Mouse (Mus musculus) neural tube, embryonic 15.5 days (tissue): ENCODE data around the gene Tmpo. TPM values are rescaled to one million over a fixed set of nuclear protein-coding genes. Genes with fewer than 3 reads are reported as not detected.

ENCODE experiments used
- ATAC-seq: fragments of 200-750 bp; cut with Nextera tagmentation; 2 replicates; pipeline ENCODE4 v1.8.0; 2017; ENCODE audit warnings: mild to moderate bottlenecking, moderate TSS enrichment, moderate library complexity; ENCODE audit not compliant: low FRiP score
- H3K27ac ChIP-seq: fragments of 300-500 bp; sonication (generic); replicated peaks from 2 replicates; pipeline ENCODE4 v1.5.1; 2015; ENCODE audit warnings: mild to moderate bottlenecking, inconsistent platforms
- H3K27me3 ChIP-seq: fragments of 300-500 bp; sonication (generic); replicated peaks from 2 replicates; pipeline ENCODE4 v1.6.1; 2015; ENCODE audit warnings: inconsistent platforms
- H3K36me3 ChIP-seq: fragments of 300-500 bp; sonication (generic); 2 replicates; pipeline ENCODE4 v1.6.1; 2015; ENCODE audit warnings: inconsistent platforms
- H3K4me1 ChIP-seq: fragments of 300-500 bp; sonication (generic); 2 replicates; pipeline ENCODE4 v1.6.1; 2015; ENCODE audit warnings: inconsistent platforms
- H3K4me2 ChIP-seq: fragments of 300-500 bp; sonication (generic); 2 replicates; pipeline ENCODE4 v1.6.1; 2015; ENCODE audit warnings: inconsistent platforms, mild to moderate bottlenecking, moderate library complexity
- H3K4me3 ChIP-seq: fragments of 300-500 bp; sonication (generic); replicated peaks from 2 replicates; pipeline ENCODE4 v1.5.1; 2015; ENCODE audit warnings: mild to moderate bottlenecking, inconsistent platforms
- H3K9ac ChIP-seq: fragments of 300-500 bp; sonication (generic); replicated peaks from 2 replicates; pipeline ENCODE4 v1.6.1; 2015; ENCODE audit warnings: mild to moderate bottlenecking, inconsistent platforms
- H3K9me3 ChIP-seq: fragments of 300-500 bp; sonication (generic); replicated peaks from 2 replicates; pipeline ENCODE4 v1.6.1; 2016; ENCODE audit warnings: inconsistent platforms
- WGBS: fragments of 180-500 bp; shearing (Covaris S2); methylation state at CpG from one replicate; pipeline ENCODE4 v1.1.7; 2015; ENCODE audit warnings: mixed read lengths; 5-methylcytosine and 5-hydroxymethylcytosine counted together
- polyA plus RNA-seq: library from polyadenylated mRNA; unstranded; fragments of >200 nt; fragmentation: Nextera tagmentation; extraction: Ambion mirVana; gene quantifications from 2 replicates; pipeline ENCODE4 v1.2.1, GENCODE M21; 2015

Gene Tmpo
- polyA plus RNA-seq, 1 experiment from 2014 or later: 80.0 TPM

GRCm38 (mm10) chr10:91169414-91170065, 11.6 kb downstream of the Tmpo start:
- Histone ChIP-seq H3K9me3 (no peaks in the 10 kb centered on the region), H3K4me2 (peak overlapping the region; percentile 65), H3K27me3 (no peaks in the 10 kb centered on the region), H3K9ac (peak overlapping the region; percentile 98; the same call in 1 of the 2 replicates), H3K27ac (no peak overlapping the region), H3K36me3 (0 out of 2 replicates have a peak, but pooled peaks cover under 1% of the 10 kb centered on the region), H3K4me1 (peaks cover 34% of the 10 kb centered on the region), H3K4me3 (peak overlapping the region; percentile 96)
- 38% methylated on average over 17 of the region's 17 CpGs for WGBS
- no peak for ATAC-seq

- 55% methylated on average over 7 of the region's 7 CpGs for WGBS
- H3K9ac ChIP-seq: no peak overlapping the region
- H3K4me1 ChIP-seq: peaks cover 34% of the 10 kb centered on the region
- no peaks in the 10 kb centered on the region for H3K9me3 ChIP-seq
- no peak for ATAC-seq
- no peak overlapping the region for H3K4me3 ChIP-seq
- H3K27ac ChIP-seq: no peak overlapping the region
- no peaks in the 10 kb centered on the region for H3K27me3 ChIP-seq
- peak overlapping the region; percentile 4 for H3K4me2 ChIP-seq
- H3K36me3 ChIP-seq: peaks cover 17% of the 10 kb centered on the region
Measured at GRCm38 (mm10) chr10:91167352-91167751, 13.8 kb downstream of the Tmpo start.

DNA sequence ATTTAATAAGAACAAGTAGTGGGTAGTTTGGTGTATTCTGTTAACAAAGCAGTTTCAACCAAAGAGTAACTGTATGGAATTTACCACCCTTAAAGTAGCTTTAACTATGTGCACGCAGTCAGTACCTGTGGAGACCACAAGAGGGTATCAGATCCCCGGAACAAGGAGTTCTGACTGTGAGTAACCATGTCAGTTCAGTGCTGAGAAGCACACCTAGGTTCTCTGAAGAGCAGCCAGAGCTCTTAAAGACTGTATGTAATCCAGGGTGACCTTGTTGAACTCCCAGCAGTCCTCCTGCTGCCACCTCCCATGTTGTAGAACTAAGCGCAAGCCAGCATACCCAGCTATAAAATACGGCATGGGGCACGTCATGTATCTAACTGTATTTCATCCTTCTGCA, 14.2 kb downstream of the Tmpo start:
- H3K9ac ChIP-seq: no peak overlapping the region
- 63% methylated on average over 5 of the region's 5 CpGs for WGBS
- no peak overlapping the region for H3K4me3 ChIP-seq
- H3K36me3 ChIP-seq: peaks cover 22% of the 10 kb centered on the region
- H3K27ac ChIP-seq: no peak overlapping the region
- peaks cover 30% of the 10 kb centered on the region for H3K4me1 ChIP-seq
- H3K27me3 ChIP-seq: no peaks in the 10 kb centered on the region
- H3K4me2 ChIP-seq: peak overlapping the region; percentile 4
- H3K9me3 ChIP-seq: no peaks in the 10 kb centered on the region
- no peak for ATAC-seq

DNA sequence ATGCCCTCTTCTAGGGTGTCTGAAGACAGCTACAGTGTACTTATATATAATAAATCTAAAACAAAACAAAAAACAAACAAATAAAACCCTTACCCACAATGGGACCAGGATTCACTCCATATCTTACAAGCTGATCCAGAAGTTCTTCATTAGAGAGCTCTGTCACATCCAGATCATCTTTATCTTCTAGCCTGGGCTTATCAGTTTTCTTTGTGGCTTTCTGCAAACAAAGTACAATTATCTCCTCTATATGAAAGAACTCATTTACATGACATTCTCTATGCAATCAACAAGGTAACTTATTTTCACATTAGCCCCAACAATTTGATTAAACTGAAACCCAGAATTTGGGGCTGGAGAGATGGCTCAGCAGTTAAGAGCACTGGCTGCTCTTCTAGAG, 15.3 kb downstream of the Tmpo start:
- Histone ChIP-seq H3K36me3 (peaks cover 32% of the 10 kb centered on the region), H3K9ac (no peak overlapping the region), H3K4me3 (no peak overlapping the region), H3K27me3 (no peaks in the 10 kb centered on the region), H3K27ac (no peak overlapping the region), H3K9me3 (no peaks in the 10 kb centered on the region), H3K4me2 (no peak overlapping the region), H3K4me1 (peaks cover 30% of the 10 kb centered on the region)
- no peak for ATAC-seq

- H3K27me3 ChIP-seq: no peaks in the 10 kb centered on the region
- WGBS: 69% methylated on average over 3 of the region's 3 CpGs
- no peaks in the 10 kb centered on the region for H3K9me3 ChIP-seq
- H3K36me3 ChIP-seq: peaks cover 41% of the 10 kb centered on the region
- H3K4me3 ChIP-seq: no peak overlapping the region
- peaks cover 25% of the 10 kb centered on the region for H3K4me1 ChIP-seq
- H3K27ac ChIP-seq: no peak overlapping the region
- no peak overlapping the region for H3K9ac ChIP-seq
- ATAC-seq: no peak
- no peak overlapping the region for H3K4me2 ChIP-seq
Measured at GRCm38 (mm10) chr10:91164491-91164890, 16.6 kb downstream of the Tmpo start.

DNA sequence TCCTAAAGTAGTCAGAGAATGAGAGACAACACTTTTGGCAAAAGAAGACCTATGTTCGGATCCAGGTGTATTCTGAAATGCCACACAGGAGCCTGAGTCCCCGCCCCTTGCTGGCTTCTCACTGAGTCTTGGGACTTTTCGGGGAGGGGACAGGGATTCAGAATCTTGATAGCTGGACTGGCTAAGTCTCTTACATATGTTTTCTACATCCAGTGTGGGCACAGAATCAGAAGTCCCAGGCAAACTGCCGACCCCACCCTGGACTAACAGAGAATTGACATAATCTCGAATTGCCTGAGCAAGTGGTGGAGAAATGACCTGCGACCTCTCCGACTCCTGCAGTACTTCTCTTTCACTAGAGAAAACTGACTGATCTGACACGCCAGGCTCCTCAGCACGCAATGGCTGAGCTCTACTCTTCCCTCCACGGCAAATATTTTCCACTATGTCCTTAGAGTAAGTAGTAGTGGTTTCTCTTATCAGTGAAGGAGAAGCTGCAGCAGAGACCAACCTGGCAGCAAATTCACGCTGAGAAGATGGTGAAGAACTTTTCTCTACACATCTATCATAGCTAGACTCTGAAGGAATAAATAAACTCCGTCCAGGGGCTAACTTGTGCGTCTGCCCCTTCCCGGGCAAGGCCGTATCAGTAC, 18.5 kb downstream of the Tmpo start:
- Histone ChIP-seq H3K4me1 (peaks cover 9% of the 10 kb centered on the region; the same call in 1 of the 2 replicates), H3K36me3 (peaks cover 53% of the 10 kb centered on the region), H3K27me3 (no peaks in the 10 kb centered on the region), H3K9ac (no peak overlapping the region), H3K4me3 (no peak overlapping the region), H3K27ac (no peak overlapping the region), H3K9me3 (no peaks in the 10 kb centered on the region), H3K4me2 (no peak overlapping the region)
- no peak for ATAC-seq
- WGBS: 94% methylated on average over 15 of the region's 15 CpGs

GRCm38 (mm10) chr10:91162077-91162476, 19.0 kb downstream of the Tmpo start:
- Histone ChIP-seq H3K27ac (no peak overlapping the region), H3K9me3 (no peaks in the 10 kb centered on the region), H3K4me2 (no peak overlapping the region), H3K4me1 (0 out of 2 replicates have a peak, but pooled peaks cover 5% of the 10 kb centered on the region), H3K9ac (no peak overlapping the region), H3K4me3 (no peak overlapping the region), H3K36me3 (peaks cover 55% of the 10 kb centered on the region), H3K27me3 (no peaks in the 10 kb centered on the region)
- no peak for ATAC-seq
- WGBS: 94% methylated on average over 11 of the region's 11 CpGs

- Histone ChIP-seq H3K4me2 (no peak overlapping the region), H3K4me1 (no peaks in the 10 kb centered on the region), H3K9ac (no peak overlapping the region), H3K4me3 (no peak overlapping the region), H3K36me3 (peaks cover 58% of the 10 kb centered on the region), H3K27ac (no peak overlapping the region), H3K27me3 (no peaks in the 10 kb centered on the region), H3K9me3 (no peaks in the 10 kb centered on the region)
- WGBS: 95% methylated on average over 5 of the region's 5 CpGs
- no peak for ATAC-seq
Measured at GRCm38 (mm10) chr10:91161006-91161405, 20.1 kb downstream of the Tmpo start.

- no peaks in the 10 kb centered on the region for H3K9me3 ChIP-seq
- no peak overlapping the region for H3K4me2 ChIP-seq
- no peak for ATAC-seq
- H3K27ac ChIP-seq: no peak overlapping the region
- no peaks in the 10 kb centered on the region for H3K4me1 ChIP-seq
- WGBS: 87% methylated on average over 8 of the region's 8 CpGs
- H3K9ac ChIP-seq: no peak overlapping the region
- no peak overlapping the region for H3K4me3 ChIP-seq
- H3K27me3 ChIP-seq: no peaks in the 10 kb centered on the region
- H3K36me3 ChIP-seq: peaks cover 61% of the 10 kb centered on the region
Measured at GRCm38 (mm10) chr10:91158442-91158841, 22.7 kb downstream of the Tmpo start.

- Histone ChIP-seq H3K9ac (no peak overlapping the region), H3K9me3 (no peaks in the 10 kb centered on the region), H3K4me1 (no peaks in the 10 kb centered on the region), H3K36me3 (peaks cover 46% of the 10 kb centered on the region), H3K4me3 (no peak overlapping the region), H3K4me2 (no peak overlapping the region), H3K27ac (no peak overlapping the region), H3K27me3 (no peaks in the 10 kb centered on the region)
- 83% methylated on average over 6 of the region's 6 CpGs for WGBS
- no peak for ATAC-seq
Measured at GRCm38 (mm10) chr10:91156338-91156737, 24.8 kb downstream of the Tmpo start.

- 87% methylated on average over 10 of the region's 10 CpGs for WGBS
Measured at GRCm38 (mm10) chr10:91153894-91154503, 27.1 kb downstream of the Tmpo start.

DNA sequence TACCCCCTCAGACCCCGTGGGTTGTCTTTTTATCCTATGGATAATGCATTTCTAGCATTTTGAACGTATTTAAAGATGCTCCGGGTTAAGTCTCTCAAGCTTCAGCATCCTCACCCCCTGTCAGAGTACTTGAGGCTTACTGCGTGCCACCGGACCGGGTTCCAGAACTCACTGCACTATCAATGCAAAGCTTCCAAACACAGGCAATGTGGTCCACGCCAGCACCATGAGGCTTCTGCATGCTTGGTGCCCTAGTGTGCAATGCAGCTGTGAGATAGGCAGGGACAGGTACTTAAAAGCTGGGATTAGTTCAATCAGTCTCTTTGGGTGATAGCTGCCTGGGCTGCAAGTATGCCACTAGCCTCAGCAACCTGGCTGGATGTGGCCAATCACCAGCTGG, 35.7 kb downstream of the Tmpo start:
- H3K4me2 ChIP-seq: no peak overlapping the region
- H3K27ac ChIP-seq: no peak overlapping the region
- peaks cover 39% of the 10 kb centered on the region for H3K36me3 ChIP-seq
- no peaks in the 10 kb centered on the region for H3K4me1 ChIP-seq
- H3K27me3 ChIP-seq: no peaks in the 10 kb centered on the region
- no peak overlapping the region for H3K9ac ChIP-seq
- no peak overlapping the region for H3K4me3 ChIP-seq
- no peak for ATAC-seq
- 96% methylated on average over 7 of the region's 7 CpGs for WGBS
- no peaks in the 10 kb centered on the region for H3K9me3 ChIP-seq

More at GRCm38 (mm10) chr10:91153894-91154503, 27.1 kb downstream of the Tmpo start:
- H3K9ac ChIP-seq: no peak overlapping the region
- H3K4me3 ChIP-seq: no peak overlapping the region
- ATAC-seq: no peak
- H3K27me3 ChIP-seq: no peaks in the 10 kb centered on the region
- no peaks in the 10 kb centered on the region for H3K9me3 ChIP-seq
- no peaks in the 10 kb centered on the region for H3K4me1 ChIP-seq
- H3K4me2 ChIP-seq: no peak overlapping the region
- peaks cover 53% of the 10 kb centered on the region for H3K36me3 ChIP-seq
- H3K27ac ChIP-seq: no peak overlapping the region
